Mouse (Mus musculus) olfactory bulb, adult 2 months (tissue): Measurements from ENCODE around the gene Sugt1. TPM values are rescaled to one million over a fixed set of nuclear protein-coding genes. Genes with fewer than 3 reads are reported as not detected.

ENCODE experiments used
- H3K27ac ChIP-seq: fragments of 200-500 bp; 2 replicates; pipeline ENCODE4 v1.5.1; 2012; ENCODE audit warnings: low read depth, low read length; ENCODE audit not compliant: insufficient read depth
- H3K4me1 ChIP-seq: fragments of 200-500 bp; 2 replicates; pipeline ENCODE4 v1.6.1; 2012; ENCODE audit warnings: low read length; ENCODE audit not compliant: control insufficient read depth, insufficient read depth
- H3K4me3 ChIP-seq: fragments of 200-500 bp; 2 replicates; pipeline ENCODE4 v1.5.1; 2012; ENCODE audit warnings: mild to moderate bottlenecking, low read depth, low read length, moderate library complexity; ENCODE audit not compliant: insufficient read depth
- CTCF ChIP-seq: fragments of 200-500 bp; IDR thresholded peaks from 2 replicates; pipeline ENCODE4 v1.5.1; 2012; ENCODE audit warnings: low read depth, mild to moderate bottlenecking, low read length, moderate library complexity; ENCODE audit not compliant: insufficient read depth
- POLR2A ChIP-seq: fragments of 200-500 bp; IDR thresholded peaks from 2 replicates; pipeline ENCODE4 v1.6.1; 2012; ENCODE audit warnings: mild to moderate bottlenecking, low read depth, low read length, moderate library complexity; ENCODE audit not compliant: insufficient read depth
- WGBS: fragments of 180-500 bp; shearing (Covaris S2); methylation state at CpG from one replicate; pipeline ENCODE4 v1.1.7; 2018; 5-methylcytosine and 5-hydroxymethylcytosine counted together
- polyA plus RNA-seq: library from polyadenylated mRNA; stranded (reverse); fragments of >200 nt; gene quantifications from 2 replicates; pipeline ENCODE4 v1.2.4, GENCODE M21; 2012; ENCODE audit warnings: low replicate concordance; ENCODE audit not compliant: missing spikeins, insufficient read depth, insufficient read length

Gene Sugt1
- polyA plus RNA-seq, 1 experiment, result not detected

- TF ChIP-seq CTCF, result no peak
- no peak for TF ChIP-seq POLR2A
- Histone ChIP-seq H3K27ac (no peak overlapping the region), H3K4me3 (no peak overlapping the region), H3K4me1 (no peaks in the 10 kb centered on the region)
- 77% methylated on average over 6 of the region's 6 CpGs for WGBS
Observed at GRCm38 (mm10) chr14:79632330-79632729, 44.8 kb downstream of the Sugt1 start.

DNA sequence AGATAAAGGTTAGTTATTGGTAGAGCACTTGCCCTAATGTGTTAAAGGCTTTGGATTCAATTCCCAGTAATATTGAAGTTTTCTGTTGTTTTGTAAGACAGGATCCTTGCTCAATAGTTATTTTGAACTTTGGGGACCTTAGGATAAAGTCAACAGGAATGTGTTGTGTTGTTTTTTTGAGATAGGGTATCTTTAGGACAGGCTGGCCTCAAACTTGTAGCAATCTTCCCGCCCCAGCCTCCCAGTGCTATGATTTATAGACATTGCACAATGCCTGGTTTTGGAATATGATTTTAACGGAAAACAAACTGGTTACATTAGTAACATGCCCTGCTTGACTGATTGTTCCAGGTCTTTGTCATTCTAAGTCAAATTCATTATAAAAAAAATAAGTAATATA is 45.7 kb downstream of the Sugt1 start:
- H3K4me3 ChIP-seq, result no peak overlapping the region
- H3K27ac ChIP-seq, result no peak overlapping the region
- no peaks in the 10 kb centered on the region for H3K4me1 ChIP-seq
- 99% methylated on average over 2 of the region's 2 CpGs for WGBS
- TF ChIP-seq CTCF, result no peak
- no peak for TF ChIP-seq POLR2A

DNA sequence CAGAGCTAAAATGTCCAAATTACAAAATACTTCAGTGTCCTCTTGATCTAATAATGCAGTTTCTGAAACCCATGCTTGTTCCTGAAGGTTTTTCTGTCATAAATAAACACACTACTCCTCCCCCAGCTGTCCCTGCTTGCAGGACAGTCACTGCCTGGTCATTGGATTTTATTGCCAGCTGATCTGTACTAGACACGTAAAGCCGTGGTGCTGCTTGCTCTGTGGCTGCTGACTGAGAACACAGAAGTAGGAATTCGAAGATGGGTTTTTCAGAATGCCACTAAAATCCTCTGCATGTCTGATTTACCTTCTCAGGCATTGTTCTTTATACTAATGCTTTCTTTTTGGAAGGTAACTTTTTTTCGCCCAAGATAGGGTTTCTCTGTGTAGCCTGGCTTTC is 49.3 kb downstream of the Sugt1 start:
- TF ChIP-seq POLR2A, result no peak
- TF ChIP-seq CTCF, result no peak
- Histone ChIP-seq H3K27ac (no peak overlapping the region), H3K4me1 (peaks cover 2% of the 10 kb centered on the region; the same call in 1 of the 2 replicates), H3K4me3 (no peak overlapping the region)
- 87% methylated on average over 4 of the region's 4 CpGs for WGBS

DNA sequence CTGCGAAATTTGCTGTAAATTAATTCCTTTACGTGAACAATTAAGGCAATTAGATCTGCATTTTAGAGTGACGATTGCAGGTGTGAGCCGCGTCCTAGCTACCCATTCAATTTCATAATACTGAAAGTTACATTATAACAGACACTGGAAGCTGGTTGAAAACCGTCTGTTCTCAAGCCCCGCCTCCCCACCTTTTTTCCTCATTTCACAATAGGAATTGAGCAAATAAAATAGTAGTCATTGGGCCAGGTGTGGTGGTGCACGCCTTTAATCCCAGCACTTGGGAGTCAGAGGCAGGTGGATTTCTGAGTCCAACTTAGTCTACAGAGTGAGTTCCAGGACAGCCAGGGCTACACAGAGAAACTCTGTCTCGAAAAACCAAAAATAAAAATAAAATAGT is 54.6 kb downstream of the Sugt1 start:
- no peak overlapping the region for H3K27ac ChIP-seq
- WGBS, result 87% methylated on average over 9 of the region's 9 CpGs
- no peak overlapping the region for H3K4me3 ChIP-seq
- H3K4me1 ChIP-seq, result peaks cover 2% of the 10 kb centered on the region; the same call in 1 of the 2 replicates
- TF ChIP-seq CTCF (no peak), POLR2A (no peak)

DNA sequence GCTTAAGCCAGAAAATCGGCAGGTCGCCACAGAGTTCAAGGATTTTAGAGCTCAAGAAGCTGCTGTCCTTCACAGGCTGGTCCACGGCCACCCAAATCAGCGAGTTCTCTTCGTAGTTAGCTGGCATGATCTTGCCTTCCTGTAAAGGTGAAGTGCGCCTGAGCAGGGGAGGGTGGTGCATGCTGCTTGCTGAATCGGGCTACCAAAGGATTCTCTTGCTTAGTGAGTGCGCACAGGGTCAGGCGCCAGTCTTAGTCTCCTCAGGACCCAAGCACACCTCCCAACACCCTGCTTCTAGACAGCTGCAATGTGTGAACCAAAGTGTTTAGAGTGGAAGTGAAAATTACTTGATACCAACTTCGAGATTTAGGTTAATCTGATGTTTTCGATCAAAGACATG is 57.9 kb downstream of the Sugt1 start:
- no peaks in the 10 kb centered on the region for H3K4me1 ChIP-seq
- H3K27ac ChIP-seq, result no peak overlapping the region
- WGBS, result 59% methylated on average over 11 of the region's 11 CpGs
- TF ChIP-seq POLR2A (no peak), CTCF (no peak)
- no peak overlapping the region for H3K4me3 ChIP-seq

DNA sequence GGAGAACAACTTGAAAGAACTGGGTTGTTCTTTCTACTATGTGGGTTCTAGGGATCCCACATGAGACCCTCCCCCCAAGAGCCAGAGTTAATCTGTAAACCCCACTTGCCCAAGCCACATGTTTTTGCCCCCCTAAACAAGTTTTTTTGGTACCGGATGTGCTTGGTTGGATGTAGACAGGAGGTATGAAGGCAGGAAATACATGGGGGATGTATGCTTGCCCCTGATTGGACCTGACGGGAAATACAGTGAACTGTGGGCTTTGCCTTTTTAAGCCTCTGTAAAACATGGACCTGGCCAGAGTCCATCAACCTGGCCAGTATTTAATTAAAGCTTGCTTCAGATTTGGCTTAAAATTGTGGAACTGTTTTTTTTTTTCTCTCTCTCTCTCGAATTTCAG is 62.2 kb downstream of the Sugt1 start:
- WGBS, result 71% methylated on average over 3 of the region's 3 CpGs

GRCm38 (mm10) chr14:79652654-79653053 is 65.2 kb downstream of the Sugt1 start:
- no peaks in the 10 kb centered on the region for H3K4me1 ChIP-seq
- no peak overlapping the region for H3K27ac ChIP-seq
- H3K4me3 ChIP-seq, result no peak overlapping the region
- WGBS, result 86% methylated on average over 4 of the region's 4 CpGs
- no peak for TF ChIP-seq CTCF
- no peak for TF ChIP-seq POLR2A

More for the DNA sequence above, 62.2 kb downstream of the Sugt1 start:
- TF ChIP-seq POLR2A (no peak), CTCF (no peak)
- Histone ChIP-seq H3K27ac (no peak overlapping the region), H3K4me1 (no peaks in the 10 kb centered on the region), H3K4me3 (no peak overlapping the region)

GRCm38 (mm10) chr14:79658286-79658685 is 70.8 kb downstream of the Sugt1 start:
- TF ChIP-seq POLR2A (no peak), CTCF (no peak)
- Histone ChIP-seq H3K27ac (peak overlapping the region; percentile 77; the same call in 1 of the 2 replicates), H3K4me3 (no peak overlapping the region), H3K4me1 (peaks cover 9% of the 10 kb centered on the region)
- WGBS, result 62% methylated on average over 5 of the region's 5 CpGs

GRCm38 (mm10) chr14:79658748-79659508 is 71.4 kb downstream of the Sugt1 start:
- WGBS, result 90% methylated on average over 6 of the region's 6 CpGs
- H3K27ac ChIP-seq, result peak overlapping the region; percentile 77; the same call in 1 of the 2 replicates
- peaks cover 9% of the 10 kb centered on the region for H3K4me1 ChIP-seq
- TF ChIP-seq POLR2A (no peak), CTCF (no peak)
- no peak overlapping the region for H3K4me3 ChIP-seq
